Mouse (Mus musculus): ENCODE results near the gene Depdc5. TPM values are rescaled to one million over a fixed set of nuclear protein-coding genes. Genes with fewer than 3 reads are reported as not detected.
A peak's percentile ranks its signal among the peaks of the same experiment; 100 is the strongest.

Depdc5 gene
- total RNA-seq, 4 experiments from 2014 or later: 44.4 to 50.4 (median 45.5) TPM

DNA sequence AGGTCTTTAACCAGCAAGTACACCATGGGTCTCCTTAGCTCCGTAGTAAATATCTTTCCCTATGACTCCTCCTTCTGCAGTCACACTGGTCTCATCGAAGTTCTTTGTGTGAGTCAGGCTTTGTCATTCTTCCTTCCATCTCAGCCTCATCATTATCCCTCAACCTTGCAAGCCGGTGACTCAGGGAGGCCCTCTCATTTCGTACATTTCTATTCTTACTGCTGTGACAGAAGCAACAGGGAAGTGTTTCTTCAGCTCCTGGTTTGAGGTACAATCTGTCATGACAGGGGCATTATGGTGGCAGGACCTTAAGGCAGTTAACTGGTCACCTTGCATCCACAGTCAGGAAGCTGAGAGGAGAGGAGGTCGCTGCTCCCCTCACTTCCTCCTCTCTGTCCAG lies 139.3 kb downstream of the Depdc5 start:
- peak; percentile 64 for DNase-seq

DNA sequence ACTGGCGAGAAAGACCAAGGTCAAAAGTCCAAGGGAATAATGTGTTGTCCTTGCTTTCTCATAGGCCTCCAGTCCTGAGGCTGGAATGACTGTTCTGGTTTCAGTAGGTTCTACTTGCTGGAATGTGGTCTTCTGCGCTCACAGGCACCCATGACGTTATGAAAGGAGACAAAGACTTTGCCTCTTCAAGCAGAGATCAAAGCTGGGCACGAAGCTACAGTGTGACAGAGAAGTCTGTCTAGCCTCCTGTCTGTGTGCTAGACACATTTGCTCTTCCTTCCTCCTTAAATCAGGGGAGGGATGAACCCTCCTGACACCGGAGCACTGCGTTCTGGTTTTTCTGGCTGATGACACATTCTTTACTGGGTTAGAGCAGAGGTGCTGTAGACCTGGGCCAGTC lies 140.0 kb downstream of the Depdc5 start:
- DNase-seq: no peak

GRCm38 (mm10) chr5:33004110-33004509 lies 140.6 kb downstream of the Depdc5 start:
- no peak for DNase-seq

DNA sequence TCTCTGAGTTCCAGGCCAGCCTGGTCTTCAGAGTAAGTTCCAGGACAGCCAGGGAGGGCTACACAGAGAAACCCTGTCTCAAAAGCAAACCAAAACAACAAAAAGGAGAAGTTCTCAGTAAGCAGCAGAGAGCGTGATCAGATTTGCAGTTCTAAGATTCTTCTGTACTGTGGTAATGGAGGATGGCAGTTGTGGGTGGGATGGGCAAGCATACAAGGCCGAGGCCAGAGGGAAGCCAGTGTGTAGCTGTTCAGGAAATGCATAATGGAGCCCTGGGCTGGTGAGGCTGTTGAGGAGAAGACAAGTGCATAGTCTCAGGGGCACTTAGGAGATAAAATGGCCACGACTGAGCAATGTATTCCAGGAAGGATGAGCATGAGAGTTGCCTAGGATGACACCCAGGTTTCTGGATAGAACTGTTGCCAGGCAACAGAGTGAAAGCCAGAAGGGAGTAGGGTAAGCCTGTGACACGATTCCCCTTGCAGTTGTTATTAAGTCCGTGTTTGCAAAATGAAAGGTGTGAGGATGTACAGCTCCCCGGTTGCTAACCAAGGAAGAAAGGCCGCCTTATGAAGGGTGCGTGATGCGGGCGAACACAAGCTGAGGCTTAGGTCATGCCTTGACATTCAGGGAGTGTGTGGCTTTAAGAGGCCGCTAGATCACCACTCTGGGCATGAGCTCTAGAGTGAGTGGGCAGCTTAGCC lies 142.1 kb downstream of the Depdc5 start:
- no peak for DNase-seq

DNA sequence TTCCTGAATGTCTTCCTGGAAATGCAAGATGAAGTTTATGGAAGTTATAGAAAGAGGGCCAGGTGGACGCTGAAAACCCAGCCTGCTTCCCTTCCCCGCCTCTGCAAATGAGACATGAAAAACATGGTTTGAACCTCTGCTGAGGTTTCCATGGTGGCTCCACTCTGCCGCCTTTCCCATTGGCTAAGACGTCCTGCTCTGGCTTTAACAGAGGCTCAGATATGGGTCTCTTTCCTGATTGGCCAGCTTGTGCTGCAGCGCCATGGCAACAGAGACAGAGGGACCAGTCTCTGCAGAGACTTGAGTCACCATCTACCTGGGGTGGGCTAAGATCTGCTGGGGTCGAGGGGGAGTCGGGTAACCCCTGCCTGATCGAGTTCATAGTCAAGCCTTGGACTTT lies 143.2 kb downstream of the Depdc5 start:
- DNase-seq: no peak

DNA sequence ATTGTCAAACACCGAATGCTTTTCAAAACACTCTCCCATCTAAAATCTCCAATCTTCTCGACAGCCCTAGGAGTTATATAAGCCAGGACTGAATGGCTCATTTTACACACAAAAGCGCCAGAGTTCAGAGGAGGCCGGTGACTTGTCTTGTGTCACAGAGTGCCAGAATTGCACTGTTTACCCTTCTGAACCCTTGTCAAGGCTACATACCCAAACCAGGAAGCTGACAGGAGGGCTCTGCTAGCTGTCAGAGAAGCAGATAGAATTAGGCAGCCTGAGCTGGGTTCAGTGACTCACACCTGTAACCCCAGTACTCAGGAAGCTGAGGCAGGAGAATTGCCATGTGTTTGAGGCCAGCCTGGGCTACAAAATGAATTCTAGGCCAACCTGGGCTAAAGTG lies 143.9 kb downstream of the Depdc5 start:
- DNase-seq: no peak

DNA sequence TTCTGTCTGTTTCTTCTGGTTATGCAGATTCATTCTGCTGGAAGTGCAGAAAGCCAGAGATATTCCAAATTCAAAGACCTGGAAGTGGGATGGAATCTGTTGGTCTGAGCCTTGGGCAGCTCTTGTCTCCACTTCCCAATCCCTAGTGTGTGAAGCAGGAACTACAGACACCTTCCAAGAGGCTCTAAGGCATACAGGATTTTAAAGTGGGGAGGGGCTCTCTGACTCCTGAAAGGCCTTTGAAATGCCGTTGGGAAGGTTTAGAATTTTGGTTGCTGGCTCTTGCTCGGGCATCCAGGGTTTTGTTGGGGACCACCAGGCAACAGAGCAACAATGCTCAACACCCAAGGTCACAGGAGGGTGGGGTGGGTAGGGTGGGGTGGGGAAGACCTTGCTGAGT lies 145.8 kb downstream of the Depdc5 start:
- no peak for DNase-seq

DNA sequence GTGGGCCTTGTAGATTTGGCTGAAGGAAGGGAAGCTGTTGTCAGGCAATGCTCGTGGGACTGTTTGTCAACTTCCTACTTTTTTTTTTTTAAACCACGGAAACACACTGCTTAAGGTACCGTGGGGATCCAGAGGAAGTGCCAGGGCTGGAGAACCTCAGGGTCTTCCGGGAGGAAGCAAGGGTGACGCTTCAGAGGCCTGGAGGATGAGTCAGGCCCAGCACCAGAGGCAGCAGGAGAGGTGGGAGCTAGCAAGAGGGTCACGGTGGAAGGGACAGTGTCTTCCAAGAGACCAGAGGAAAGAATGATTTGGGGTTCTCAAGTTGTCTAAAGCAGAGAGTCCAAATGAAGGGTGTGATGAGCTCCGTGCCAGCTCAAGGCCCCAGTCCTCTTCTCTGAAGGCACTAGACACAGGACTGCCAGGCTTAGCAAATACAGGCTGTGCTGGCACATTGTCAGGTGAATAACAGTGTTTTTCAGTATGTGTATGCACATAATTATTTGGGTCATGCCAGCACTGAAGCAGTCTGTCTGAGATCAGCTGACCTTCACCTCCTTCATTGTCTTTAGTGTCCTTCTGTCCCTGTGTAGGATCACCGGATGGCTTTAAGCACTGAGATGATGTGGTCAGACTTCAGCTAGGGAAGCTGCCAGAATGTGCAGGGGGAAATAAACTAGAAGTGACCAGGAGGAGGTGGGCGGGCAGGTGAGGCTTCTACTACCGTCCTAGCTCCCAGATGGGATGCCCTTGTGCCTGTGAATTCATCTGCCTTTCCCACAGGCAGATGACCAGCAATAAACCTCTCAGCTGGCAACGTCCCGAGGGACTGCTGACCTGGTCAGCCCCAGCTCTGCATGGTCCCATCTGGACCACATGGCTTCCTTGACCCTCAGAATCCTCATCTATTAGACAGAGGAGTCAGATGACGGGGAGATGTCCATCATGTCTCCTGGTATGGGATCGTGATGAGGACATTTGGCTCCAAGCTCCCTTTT lies 146.6 kb downstream of the Depdc5 start:
- DNase-seq: no peak

GRCm38 (mm10) chr5:33011132-33012106 lies 147.9 kb downstream of the Depdc5 start:
- DNase-seq: no peak

- no peak for DNase-seq
These were observed 150.6 kb downstream of the Depdc5 start for GRCm38 (mm10) chr5:33014096-33014495.

DNA sequence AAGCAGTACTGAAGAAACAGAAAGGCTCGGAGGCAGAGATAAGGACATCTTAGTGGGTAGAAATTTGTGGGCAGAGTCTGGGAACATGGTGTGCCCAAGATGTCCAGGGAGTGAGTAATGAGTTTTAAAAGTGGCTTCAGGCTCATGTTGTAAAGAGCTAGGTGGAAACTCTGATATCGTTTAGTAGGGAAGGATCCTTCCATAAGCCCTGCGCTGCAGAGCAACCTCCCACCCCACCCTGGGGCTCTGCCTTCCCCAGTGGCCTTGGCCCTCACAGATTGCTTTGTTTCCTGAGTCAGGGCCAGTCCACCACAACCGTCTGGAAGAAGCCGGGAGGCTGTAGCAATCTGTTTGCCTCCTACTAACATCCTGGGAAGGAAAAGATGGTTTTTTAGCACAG lies 152.1 kb downstream of the Depdc5 start:
- no peak for DNase-seq

GRCm38 (mm10) chr5:33018189-33018560 lies 154.7 kb downstream of the Depdc5 start:
- no peak for DNase-seq

DNA sequence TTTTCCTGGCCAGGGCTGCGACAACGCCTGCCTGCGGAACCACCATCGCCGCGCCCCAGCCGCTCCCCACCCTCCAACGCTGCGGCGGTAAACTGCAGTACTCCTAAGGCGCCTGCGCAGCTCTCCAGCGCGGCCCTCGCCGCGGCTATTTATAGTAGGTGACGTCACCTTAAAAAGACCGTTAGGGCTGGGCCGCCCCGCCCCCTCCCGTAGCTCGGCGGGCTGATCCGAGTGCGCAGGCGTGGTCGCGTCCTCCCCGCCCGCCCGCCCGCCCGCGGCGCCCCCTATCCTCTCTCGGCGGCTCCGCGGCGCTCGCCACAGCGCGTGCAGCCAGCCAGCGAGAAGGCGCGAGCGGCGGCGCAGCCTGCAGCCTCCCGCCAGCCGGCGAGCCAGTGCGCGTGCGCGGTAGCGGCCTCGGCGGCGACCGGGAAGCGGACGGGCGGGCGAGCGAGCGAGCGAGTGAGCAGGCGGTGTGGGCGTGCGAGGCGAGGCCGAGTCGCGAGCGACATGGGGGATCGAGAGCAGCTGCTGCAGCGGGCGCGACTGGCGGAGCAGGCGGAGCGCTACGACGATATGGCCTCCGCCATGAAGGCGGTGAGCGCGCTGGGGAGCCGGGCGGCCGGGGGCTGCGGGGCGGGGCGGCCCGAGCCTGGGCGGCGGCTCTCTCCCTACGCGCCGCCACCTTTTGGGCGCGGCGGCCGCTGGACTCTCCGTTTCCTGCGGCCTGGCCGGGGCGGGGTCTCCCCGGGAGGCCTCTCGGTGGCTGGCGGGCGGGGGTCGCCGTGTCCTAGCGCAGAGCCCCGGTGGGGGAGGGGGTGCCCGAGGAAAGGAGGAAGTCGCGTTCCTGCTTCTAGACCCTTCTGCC lies 155.3 kb downstream of the Depdc5 start, which contains the start of gene Ywhah:
Gene Ywhah (plus strand): TSS at position 256 of the 865 bp plus-strand sequence.
- DNase-seq: peak; percentile 94

GRCm38 (mm10) chr5:33019426-33019821 lies 155.9 kb downstream of the Depdc5 start:
- DNase-seq: no peak

- DNase-seq: no peak
These were observed 158.1 kb downstream of the Depdc5 start for GRCm38 (mm10) chr5:33021622-33022021.

GRCm38 (mm10) chr5:33023337-33023736 lies 159.8 kb downstream of the Depdc5 start:
- DNase-seq: no peak

DNA sequence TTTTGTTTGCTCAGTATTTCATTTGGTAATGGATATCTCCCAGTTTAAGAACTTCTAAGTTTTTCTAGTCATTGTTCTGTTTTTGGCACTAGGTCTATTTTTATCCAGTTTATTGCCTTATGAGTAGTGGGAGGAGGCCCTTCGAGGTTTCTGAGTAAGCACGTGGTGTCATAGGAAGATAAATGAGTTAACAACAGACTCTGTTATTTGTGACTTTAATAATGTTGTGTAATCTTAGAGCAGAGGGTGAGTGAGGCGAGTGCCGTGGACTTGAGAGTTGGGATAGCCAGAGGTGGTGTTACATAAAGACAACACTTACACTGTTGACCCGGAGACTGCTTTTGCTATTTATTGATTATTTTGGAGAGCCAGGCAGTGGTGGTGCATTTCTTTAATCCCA lies 161.0 kb downstream of the Depdc5 start:
- no peak for DNase-seq

DNA sequence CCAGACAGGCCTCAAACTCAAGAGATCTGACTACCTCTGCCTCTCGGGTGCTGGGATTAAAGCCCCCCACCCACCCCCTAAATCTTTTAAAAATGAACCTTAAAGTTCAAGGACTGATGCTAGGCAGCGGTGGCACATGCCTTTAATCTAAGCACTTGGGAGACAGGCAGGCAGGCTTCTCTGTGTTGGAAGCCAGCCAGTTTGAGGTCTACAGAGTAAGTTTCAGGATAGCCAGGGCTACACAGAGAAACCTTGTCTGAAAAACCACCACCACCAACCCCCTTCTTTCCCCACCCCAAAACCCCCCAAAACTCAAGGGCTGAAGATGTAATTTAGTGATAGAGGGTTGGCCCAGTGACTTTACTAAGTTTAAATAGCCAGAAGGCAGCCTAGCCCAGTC lies 165.2 kb downstream of the Depdc5 start:
- no peak for DNase-seq

GRCm38 (mm10) chr5:33030425-33031175 lies 167.1 kb downstream of the Depdc5 start:
- DNase-seq: no peak

GRCm38 (mm10) chr5:33032036-33032773 lies 168.7 kb downstream of the Depdc5 start:
- no peak for DNase-seq

All from adrenal gland, adult 8-10 months (tissue).